Mouse (Mus musculus) limb, embryonic 13.5 days (tissue): ENCODE results near the gene Cab39l. TPM values are rescaled to one million over a fixed set of nuclear protein-coding genes. Genes with fewer than 3 reads are reported as not detected.

Experiments
- ATAC-seq: fragments of 200-750 bp; cut with Nextera tagmentation; 2 replicates; pipeline ENCODE4 v1.8.0; 2017; ENCODE audit warnings: low read depth, moderate number of reproducible peaks, moderate TSS enrichment; ENCODE audit not compliant: low FRiP score
- H3K27ac ChIP-seq: fragments of 300-500 bp; sonication (generic); 2 replicates; pipeline ENCODE4 v1.5.1; 2015; ENCODE audit warnings: inconsistent platforms, mild to moderate bottlenecking, moderate library complexity
- H3K27me3 ChIP-seq: fragments of 300-500 bp; sonication (generic); 2 replicates; pipeline ENCODE4 v1.6.1; 2015; ENCODE audit warnings: mild to moderate bottlenecking, inconsistent platforms
- H3K36me3 ChIP-seq: fragments of 300-500 bp; sonication (generic); 2 replicates; pipeline ENCODE4 v1.6.1; 2015; ENCODE audit warnings: inconsistent platforms, mild to moderate bottlenecking, moderate library complexity
- H3K4me1 ChIP-seq: fragments of 300-500 bp; sonication (generic); 2 replicates; pipeline ENCODE4 v1.6.1; 2015; ENCODE audit warnings: inconsistent platforms
- H3K4me2 ChIP-seq: fragments of 300-500 bp; sonication (generic); replicated peaks from 2 replicates; pipeline ENCODE4 v1.6.1; 2015; ENCODE audit warnings: inconsistent platforms, mild to moderate bottlenecking, moderate library complexity
- H3K4me3 ChIP-seq: fragments of 300-500 bp; sonication (generic); 2 replicates; pipeline ENCODE4 v1.5.1; 2015; ENCODE audit warnings: moderate library complexity, mild to moderate bottlenecking, inconsistent platforms
- H3K9ac ChIP-seq: fragments of 300-500 bp; sonication (generic); 2 replicates; pipeline ENCODE4 v1.6.1; 2015; ENCODE audit warnings: mild to moderate bottlenecking, inconsistent platforms
- H3K9me3 ChIP-seq: fragments of 300-500 bp; sonication (generic); 2 replicates; pipeline ENCODE4 v1.6.1; 2016; ENCODE audit warnings: inconsistent platforms
- WGBS: fragments of 180-500 bp; shearing (Covaris S2); methylation state at CpG from one replicate; pipeline ENCODE4 v1.1.7; 2015; 5-methylcytosine and 5-hydroxymethylcytosine counted together
- polyA plus RNA-seq: library from polyadenylated mRNA; unstranded; fragments of >200 nt; fragmentation: Nextera tagmentation; extraction: Ambion mirVana; gene quantifications from 2 replicates; pipeline ENCODE4 v1.2.1, GENCODE M21; 2015

The Cab39l gene
- polyA plus RNA-seq, 1 experiment from 2014 or later, result 38.1 TPM

GRCm38 (mm10) chr14:59625806-59626364, 185.1 kb downstream of the Cab39l start:
- Histone ChIP-seq H3K36me3 (peaks cover 16% of the 10 kb centered on the region), H3K9ac (peak overlapping the region; percentile 94), H3K27ac (peak overlapping the region; percentile 94), H3K4me2 (peak overlapping the region; percentile 81), H3K4me3 (peak overlapping the region; percentile 78), H3K27me3 (peaks cover 24% of the 10 kb centered on the region; the same call in 1 of the 2 replicates), H3K4me1 (peaks cover 50% of the 10 kb centered on the region), H3K9me3 (no peaks in the 10 kb centered on the region)
- under 1% methylated on average over 51 of the region's 51 CpGs for WGBS
- ATAC-seq, result no peak

- ATAC-seq, result no peak
- Histone ChIP-seq H3K4me3 (peak overlapping the region; percentile 78), H3K36me3 (peaks cover 23% of the 10 kb centered on the region), H3K4me2 (peak overlapping the region; percentile 81), H3K27me3 (peaks cover 21% of the 10 kb centered on the region; the same call in 1 of the 2 replicates), H3K27ac (peak overlapping the region; percentile 94), H3K4me1 (peaks cover 50% of the 10 kb centered on the region), H3K9ac (peak overlapping the region; percentile 94), H3K9me3 (no peaks in the 10 kb centered on the region)
- WGBS, result 10% methylated on average over 8 of the region's 8 CpGs
These were observed 185.9 kb downstream of the Cab39l start for GRCm38 (mm10) chr14:59626711-59627110.

GRCm38 (mm10) chr14:59627142-59627680, 186.4 kb downstream of the Cab39l start:
- H3K9ac ChIP-seq, result peak overlapping the region; percentile 94
- H3K4me2 ChIP-seq, result peak overlapping the region; percentile 81
- peak overlapping the region; percentile 94 for H3K27ac ChIP-seq
- peaks cover 50% of the 10 kb centered on the region for H3K4me1 ChIP-seq
- WGBS, result 10% methylated on average over 9 of the region's 9 CpGs
- H3K9me3 ChIP-seq, result no peaks in the 10 kb centered on the region
- H3K4me3 ChIP-seq, result peak overlapping the region; percentile 78
- peaks cover 28% of the 10 kb centered on the region for H3K36me3 ChIP-seq
- H3K27me3 ChIP-seq, result peaks cover 18% of the 10 kb centered on the region; the same call in 1 of the 2 replicates
- ATAC-seq, result no peak

- WGBS, result 13% methylated on average over 7 of the region's 7 CpGs
- H3K9ac ChIP-seq, result peak overlapping the region; percentile 94
- ATAC-seq, result peak; percentile 58
- H3K27me3 ChIP-seq, result peaks cover 14% of the 10 kb centered on the region; the same call in 1 of the 2 replicates
- peak overlapping the region; percentile 94; the same call in 1 of the 2 replicates for H3K27ac ChIP-seq
- peaks cover 34% of the 10 kb centered on the region for H3K36me3 ChIP-seq
- peaks cover 50% of the 10 kb centered on the region for H3K4me1 ChIP-seq
- H3K9me3 ChIP-seq, result no peaks in the 10 kb centered on the region
- peak overlapping the region; percentile 81 for H3K4me2 ChIP-seq
- H3K4me3 ChIP-seq, result peak overlapping the region; percentile 78
These were observed 187.1 kb downstream of the Cab39l start for GRCm38 (mm10) chr14:59627823-59628222.

- no peak overlapping the region for H3K9ac ChIP-seq
- peak overlapping the region; percentile 81 for H3K4me2 ChIP-seq
- peaks cover 10% of the 10 kb centered on the region; the same call in 1 of the 2 replicates for H3K27me3 ChIP-seq
- peaks cover 38% of the 10 kb centered on the region for H3K36me3 ChIP-seq
- H3K9me3 ChIP-seq, result no peaks in the 10 kb centered on the region
- WGBS, result 85% methylated on average over 15 of the region's 15 CpGs
- peak overlapping the region; percentile 78 for H3K4me3 ChIP-seq
- H3K27ac ChIP-seq, result no peak overlapping the region
- ATAC-seq, result no peak
- H3K4me1 ChIP-seq, result peaks cover 49% of the 10 kb centered on the region
These were observed 188.5 kb downstream of the Cab39l start for GRCm38 (mm10) chr14:59629308-59629707.

- Histone ChIP-seq H3K36me3 (peaks cover 38% of the 10 kb centered on the region), H3K9me3 (no peaks in the 10 kb centered on the region), H3K9ac (no peak overlapping the region), H3K4me2 (peak overlapping the region; percentile 81), H3K27me3 (peaks cover 5% of the 10 kb centered on the region; the same call in 1 of the 2 replicates), H3K4me1 (peaks cover 42% of the 10 kb centered on the region), H3K27ac (no peak overlapping the region), H3K4me3 (no peak overlapping the region)
- WGBS, result 88% methylated on average over 9 of the region's 9 CpGs
- no peak for ATAC-seq
These were observed 189.3 kb downstream of the Cab39l start for GRCm38 (mm10) chr14:59630096-59630495.

GRCm38 (mm10) chr14:59632067-59632466, 191.3 kb downstream of the Cab39l start:
- ATAC-seq, result no peak
- Histone ChIP-seq H3K9ac (no peak overlapping the region), H3K4me1 (peaks cover 32% of the 10 kb centered on the region), H3K36me3 (peaks cover 38% of the 10 kb centered on the region), H3K9me3 (no peaks in the 10 kb centered on the region), H3K4me3 (no peak overlapping the region), H3K27ac (no peak overlapping the region), H3K27me3 (peaks cover 5% of the 10 kb centered on the region; the same call in 1 of the 2 replicates), H3K4me2 (no peak overlapping the region)
- 94% methylated on average over 6 of the region's 6 CpGs for WGBS

- Histone ChIP-seq H3K4me1 (peaks cover 19% of the 10 kb centered on the region), H3K27me3 (no peaks in the 10 kb centered on the region), H3K9ac (no peak overlapping the region), H3K4me3 (no peak overlapping the region), H3K4me2 (no peak overlapping the region), H3K9me3 (no peaks in the 10 kb centered on the region), H3K27ac (no peak overlapping the region), H3K36me3 (peaks cover 38% of the 10 kb centered on the region)
- ATAC-seq, result no peak
- 80% methylated on average over 5 of the region's 5 CpGs for WGBS
These were observed 192.6 kb downstream of the Cab39l start for GRCm38 (mm10) chr14:59633295-59633898.

GRCm38 (mm10) chr14:59633988-59634387, 193.2 kb downstream of the Cab39l start:
- Histone ChIP-seq H3K9ac (no peak overlapping the region), H3K27me3 (no peaks in the 10 kb centered on the region)
- no peak for ATAC-seq

More at GRCm38 (mm10) chr14:59633988-59634387, 193.2 kb downstream of the Cab39l start:
- H3K9me3 ChIP-seq, result no peaks in the 10 kb centered on the region
- H3K4me1 ChIP-seq, result peaks cover 14% of the 10 kb centered on the region
- no peak overlapping the region for H3K4me3 ChIP-seq
- no peak overlapping the region for H3K27ac ChIP-seq
- H3K4me2 ChIP-seq, result no peak overlapping the region
- WGBS, result 77% methylated on average over 9 of the region's 9 CpGs
- H3K36me3 ChIP-seq, result peaks cover 38% of the 10 kb centered on the region

Other genes starting within 250 kb of the Cab39l start
- 77.3 and 78.6 TPM in 2 replicates for gene Rcbtb1, start 239.8 kb upstream of the Cab39l start, polyA plus RNA-seq
- gene Gm6904, start 180.8 kb upstream of the Cab39l start, polyA plus RNA-seq, result not detected in 2 replicates
- gene Phf11a, start 143.4 kb upstream of the Cab39l start, polyA plus RNA-seq, result not detected in 2 replicates
- 0.23 and 0.52 TPM in 2 replicates for gene Phf11b, start 99.6 kb upstream of the Cab39l start, polyA plus RNA-seq
- gene Phf11d, start 75.5 kb upstream of the Cab39l start, polyA plus RNA-seq, result 0.64 and 0.65 TPM in 2 replicates
- 0.64 and 0.68 TPM in 2 replicates for gene Phf11c, start 45.6 kb upstream of the Cab39l start, polyA plus RNA-seq
- gene Setdb2, start 88 bp upstream of the Cab39l start, polyA plus RNA-seq, result 10.6 and 11.4 TPM in 2 replicates
- 35.0 and 35.1 TPM in 2 replicates for gene Cdadc1, start 157.0 kb downstream of the Cab39l start, polyA plus RNA-seq
- gene Shisa2, start 184.3 kb downstream of the Cab39l start, polyA plus RNA-seq, result 46.6 and 54.2 TPM in 2 replicates